Mouse (Mus musculus): ENCODE results near the gene Cbs.

- TF ChIP-seq USF2 (conservative IDR thresholded peaks at IDR 0.05; ENCODE audit: low read depth, low read length), result no peak
- TF ChIP-seq POLR2A (IDR thresholded peaks at IDR 0.05; ENCODE audit: low read depth, low read length), result no peak
- no peak for TF ChIP-seq UBTF (IDR thresholded peaks at IDR 0.05; ENCODE audit: low read depth, low read length)
- TF ChIP-seq ELF1 (IDR thresholded peaks at IDR 0.05; ENCODE audit: low read depth, low read length), result no peak
- no peak for TF ChIP-seq USF1 (IDR thresholded peaks at IDR 0.05; ENCODE audit: low read depth, low read length)
- TF ChIP-seq CTCF (conservative IDR thresholded peaks at IDR 0.05 in 1 of 2, IDR thresholded peaks at IDR 0.05 in 1 of 2; ENCODE audit: low read depth in 2 of 2, low read length in 2 of 2), result no peak
- TF ChIP-seq ZNF384 (IDR thresholded peaks at IDR 0.05; ENCODE audit: low read depth, low read length), result no peak
- TF ChIP-seq ZKSCAN1 (IDR thresholded peaks at IDR 0.05; ENCODE audit: borderline replicate concordance, low read depth, low read length), result no peak
Observed at GRCm38 (mm10) chr17:31680450-31680849, 43.4 kb upstream of the Cbs start.

Data from CH12.LX (cell line).